Mouse (Mus musculus): ENCODE data around the gene Gm11168. TPM values are rescaled to one million over a fixed set of nuclear protein-coding genes. Genes with fewer than 3 reads are reported as not detected.
A peak's percentile ranks its signal among the peaks of the same experiment; 100 is the strongest.
"Not testable (repeated sequence)": the region's sequence is repeated elsewhere in the genome, so short reads cannot be mapped to it uniquely, and the experiment has no call there.

Gene Gm11168
- polyA plus RNA-seq, 1 experiment from 2014 or later, result not detected

GRCm38 (mm10) chr9:3030677-3031318 lies 27.7 kb downstream of the Gm11168 start:
- peak; percentile 90 for DNase-seq (ENCODE audit: low spot score)
- not testable (repeated sequence) for H3K9ac ChIP-seq (ENCODE audit: low read depth, low read length); H3K27me3 ChIP-seq (replicated peaks; ENCODE audit: control insufficient read depth, insufficient read depth, low read length); H3K4me1 ChIP-seq (ENCODE audit: control insufficient read depth, insufficient read depth, low read length); H3K4me3 ChIP-seq (ENCODE audit: low read depth, low read length); H3K36me3 ChIP-seq (ENCODE audit: control insufficient read depth, insufficient read depth, low read length); H3K27ac ChIP-seq (replicated peaks; ENCODE audit: low read depth, low read length); H3K9me3 ChIP-seq (ENCODE audit: control insufficient read depth, low read length); H3K4me2 ChIP-seq (ENCODE audit: low read depth, low read length); ATAC-seq (ENCODE audit: low read depth)
- WGBS, result 65% methylated on average over 2 of the region's 10 CpGs

- H3K27ac ChIP-seq (replicated peaks; ENCODE audit: low read depth, low read length); H3K27me3 ChIP-seq (replicated peaks; ENCODE audit: control insufficient read depth, insufficient read depth, low read length); H3K4me1 ChIP-seq (ENCODE audit: control insufficient read depth, insufficient read depth, low read length); ATAC-seq (ENCODE audit: low read depth); H3K4me3 ChIP-seq (ENCODE audit: low read depth, low read length); DNase-seq (ENCODE audit: low spot score); H3K9me3 ChIP-seq (ENCODE audit: control insufficient read depth, low read length); H3K36me3 ChIP-seq (ENCODE audit: control insufficient read depth, insufficient read depth, low read length); H3K4me2 ChIP-seq (ENCODE audit: low read depth, low read length); H3K9ac ChIP-seq (ENCODE audit: low read depth, low read length): not testable (repeated sequence)
- no CpG with 5 or more reads among the region's 8 CpGs for WGBS
These were observed 31.2 kb downstream of the Gm11168 start, which contains the start of gene Gm17535 for GRCm38 (mm10) chr9:3034299-3034698. Gene Gm17535 (plus strand): TSS chr9:3034599.

- not testable (repeated sequence) for H3K4me2 ChIP-seq (ENCODE audit: low read depth, low read length); H3K27me3 ChIP-seq (replicated peaks; ENCODE audit: control insufficient read depth, insufficient read depth, low read length); H3K9ac ChIP-seq (ENCODE audit: low read depth, low read length); H3K9me3 ChIP-seq (ENCODE audit: control insufficient read depth, low read length); H3K36me3 ChIP-seq (ENCODE audit: control insufficient read depth, insufficient read depth, low read length); ATAC-seq (ENCODE audit: low read depth); DNase-seq (ENCODE audit: low spot score); H3K4me3 ChIP-seq (ENCODE audit: low read depth, low read length); H3K4me1 ChIP-seq (ENCODE audit: control insufficient read depth, insufficient read depth, low read length); H3K27ac ChIP-seq (replicated peaks; ENCODE audit: low read depth, low read length)
- 70% methylated on average over 6 of the region's 8 CpGs for WGBS
These were observed 33.4 kb downstream of the Gm11168 start, which contains the start of gene Gm10715 for GRCm38 (mm10) chr9:3036577-3036976. Gene Gm10715 (plus strand): TSS chr9:3036877.

- not testable (repeated sequence) for H3K27me3 ChIP-seq (replicated peaks; ENCODE audit: control insufficient read depth, insufficient read depth, low read length); H3K4me3 ChIP-seq (ENCODE audit: low read depth, low read length); H3K4me2 ChIP-seq (ENCODE audit: low read depth, low read length); H3K9me3 ChIP-seq (ENCODE audit: control insufficient read depth, low read length); ATAC-seq (ENCODE audit: low read depth); DNase-seq (ENCODE audit: low spot score); H3K36me3 ChIP-seq (ENCODE audit: control insufficient read depth, insufficient read depth, low read length); H3K4me1 ChIP-seq (ENCODE audit: control insufficient read depth, insufficient read depth, low read length); H3K27ac ChIP-seq (replicated peaks; ENCODE audit: low read depth, low read length); H3K9ac ChIP-seq (ENCODE audit: low read depth, low read length)
- 60% methylated on average over 4 of the region's 4 CpGs for WGBS
These were observed 35.0 kb downstream of the Gm11168 start for GRCm38 (mm10) chr9:3038161-3038560.

Small RNA genes lying within 50 kb of the gene (microRNA-seq; reads per million reads assigned to microRNA genes)
- not detected for gene Mir101c (ENCODE audit: borderline number of aligned reads)

Other genes starting within 250 kb of the Gm11168 start
- not detected in 2 replicates for gene Gm10722, start 2.4 kb upstream of the Gm11168 start, polyA plus RNA-seq (2014; fragmentation: Nextera tagmentation; extraction: Ambion mirVana)
- gene Gm10721, start 9.8 kb downstream of the Gm11168 start, polyA plus RNA-seq (2014; fragmentation: Nextera tagmentation; extraction: Ambion mirVana), result not detected in 2 replicates
- gene Gm10720, start 12.3 kb downstream of the Gm11168 start, polyA plus RNA-seq (2014; fragmentation: Nextera tagmentation; extraction: Ambion mirVana), result not detected in 2 replicates
- not detected in 2 replicates for gene Gm10719, start 14.1 kb downstream of the Gm11168 start, polyA plus RNA-seq (2014; fragmentation: Nextera tagmentation; extraction: Ambion mirVana)
- not detected in 2 replicates for gene Gm10718, start 20.2 kb downstream of the Gm11168 start, polyA plus RNA-seq (2014; fragmentation: Nextera tagmentation; extraction: Ambion mirVana)
- not detected in 2 replicates for gene Gm10717, start 22.1 kb downstream of the Gm11168 start, polyA plus RNA-seq (2014; fragmentation: Nextera tagmentation; extraction: Ambion mirVana)
- gene Gm17535, start 31.3 kb downstream of the Gm11168 start, polyA plus RNA-seq (2014; fragmentation: Nextera tagmentation; extraction: Ambion mirVana), result not detected in 2 replicates
- gene Gm10715, start 33.5 kb downstream of the Gm11168 start, polyA plus RNA-seq (2014; fragmentation: Nextera tagmentation; extraction: Ambion mirVana), result not detected in 2 replicates

Measured in embryonic facial prominence, embryonic 14.5 days (tissue).